Mouse (Mus musculus) neural tube, embryonic 10.5 days (tissue): ENCODE data around the gene C1qtnf9.
A peak's percentile ranks its signal among the peaks of the same experiment; 100 is the strongest.

Experiments used
- DNase-seq: peaks from one replicate; pipeline ENCODE4 v3.0.0-alpha.2; 2017; ENCODE audit warnings: low spot score; ENCODE audit errors: extremely low spot score

Gene C1qtnf9

DNA sequence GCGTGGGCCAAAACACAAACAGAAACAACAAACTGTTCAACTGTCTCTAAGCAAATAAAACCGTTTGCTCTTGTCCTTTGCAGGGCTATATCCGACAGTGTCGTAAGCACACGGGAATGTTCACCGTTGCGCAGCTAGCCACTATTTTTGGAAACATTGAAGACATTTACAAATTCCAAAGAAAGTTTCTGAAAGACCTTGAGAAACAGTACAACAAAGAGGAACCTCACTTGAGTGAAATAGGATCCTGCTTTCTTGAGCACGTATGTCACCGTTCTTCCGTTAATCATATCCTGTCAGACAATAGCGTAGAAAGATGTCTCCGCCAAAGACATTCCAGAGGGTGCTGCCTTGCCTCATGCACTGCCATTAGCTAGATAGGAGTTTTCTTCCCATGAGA, 18.1 kb upstream of the C1qtnf9 start:
- no peak for DNase-seq

DNA sequence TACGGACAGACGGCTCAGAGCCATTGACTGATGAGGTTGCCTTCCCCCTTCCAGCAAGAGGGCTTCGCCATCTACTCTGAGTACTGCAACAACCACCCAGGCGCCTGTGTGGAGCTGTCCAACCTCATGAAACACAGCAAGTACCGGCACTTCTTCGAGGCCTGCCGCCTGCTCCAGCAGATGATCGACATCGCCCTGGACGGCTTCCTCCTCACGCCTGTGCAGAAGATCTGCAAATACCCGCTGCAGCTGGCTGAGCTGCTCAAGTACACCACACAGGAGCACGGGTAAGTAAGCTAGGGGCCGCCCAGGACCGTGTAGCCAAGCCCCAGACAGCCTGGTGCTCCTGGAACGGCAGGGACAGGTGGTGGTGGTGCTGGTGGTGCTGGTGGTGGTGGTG, 16.4 kb upstream of the C1qtnf9 start:
- DNase-seq = no peak

DNA sequence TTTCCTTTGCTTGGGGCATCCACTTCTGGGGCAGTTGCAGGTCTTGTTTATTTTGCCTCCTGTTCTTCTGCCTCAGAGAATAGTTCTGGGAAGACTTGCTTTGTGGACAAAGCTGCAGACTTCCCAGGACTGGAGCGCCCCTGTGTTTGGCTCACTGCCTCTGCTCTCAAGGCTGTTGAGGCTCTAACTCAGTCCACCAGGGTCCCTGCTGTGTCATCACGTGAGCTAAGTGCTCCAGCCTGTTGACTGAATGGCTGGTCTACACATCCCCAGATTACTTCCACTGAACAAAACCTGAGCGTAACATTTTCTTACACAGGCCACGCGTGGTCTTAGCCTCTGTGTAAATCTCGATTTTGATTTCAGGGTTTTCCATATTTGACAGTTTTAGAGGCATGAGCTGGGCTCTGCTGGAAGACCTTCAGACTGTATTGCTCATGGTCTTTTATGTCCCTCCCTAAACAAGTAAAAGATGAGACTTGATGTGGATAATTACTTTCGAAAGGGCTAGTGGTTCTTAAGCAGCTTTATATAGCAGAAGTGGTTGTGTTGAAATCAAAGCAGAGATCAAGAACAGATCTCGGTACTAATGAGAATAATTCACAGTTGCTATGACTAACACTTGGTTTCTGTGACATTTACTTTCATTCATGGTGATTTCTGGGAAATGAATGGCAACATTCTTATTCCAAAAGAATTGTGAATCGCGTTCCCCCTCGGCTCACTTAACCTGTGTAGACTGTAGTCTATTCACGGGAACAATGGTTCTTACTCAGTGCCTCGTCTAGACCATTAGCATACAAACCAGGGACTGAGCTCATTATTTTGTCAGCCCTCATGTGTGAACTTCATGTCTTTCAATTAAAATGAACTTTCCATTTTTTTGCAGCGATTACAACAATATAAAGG, 14.8 kb upstream of the C1qtnf9 start:
- no peak for DNase-seq

DNA sequence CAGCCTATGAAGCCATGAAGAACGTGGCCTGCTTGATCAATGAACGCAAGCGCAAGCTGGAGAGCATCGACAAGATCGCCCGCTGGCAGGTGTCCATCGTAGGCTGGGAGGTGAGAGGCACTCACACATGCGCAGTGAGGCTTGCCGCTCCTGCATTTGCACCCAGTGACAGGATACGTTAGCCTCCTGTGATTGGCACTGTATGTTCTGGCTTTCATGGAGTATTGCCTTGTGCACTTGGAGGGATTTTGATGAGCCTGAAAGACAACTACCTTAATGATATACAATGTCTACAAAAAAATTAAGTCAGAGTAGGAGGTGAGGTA, 14.2 kb upstream of the C1qtnf9 start:
- DNase-seq = no peak

DNA sequence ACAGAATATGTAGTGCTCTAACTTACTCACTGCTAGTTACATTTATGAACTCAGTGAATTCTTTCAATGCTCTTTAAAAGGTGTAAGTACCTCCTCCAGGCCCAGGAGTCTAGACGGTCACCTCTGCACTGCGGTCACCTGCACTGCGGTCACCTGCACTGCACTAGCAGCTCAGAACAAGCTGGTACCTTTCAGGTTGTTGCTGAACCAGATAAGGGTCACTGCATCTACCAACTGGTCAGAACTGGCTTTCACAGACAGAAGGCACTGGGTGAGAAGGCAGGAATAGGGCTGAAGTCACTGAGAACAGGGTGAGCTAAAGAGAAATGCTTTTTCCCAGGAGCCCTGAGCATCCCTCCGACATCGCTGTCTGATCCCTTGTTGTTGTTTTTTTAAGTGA, 13.3 kb upstream of the C1qtnf9 start:
- no peak for DNase-seq

DNA sequence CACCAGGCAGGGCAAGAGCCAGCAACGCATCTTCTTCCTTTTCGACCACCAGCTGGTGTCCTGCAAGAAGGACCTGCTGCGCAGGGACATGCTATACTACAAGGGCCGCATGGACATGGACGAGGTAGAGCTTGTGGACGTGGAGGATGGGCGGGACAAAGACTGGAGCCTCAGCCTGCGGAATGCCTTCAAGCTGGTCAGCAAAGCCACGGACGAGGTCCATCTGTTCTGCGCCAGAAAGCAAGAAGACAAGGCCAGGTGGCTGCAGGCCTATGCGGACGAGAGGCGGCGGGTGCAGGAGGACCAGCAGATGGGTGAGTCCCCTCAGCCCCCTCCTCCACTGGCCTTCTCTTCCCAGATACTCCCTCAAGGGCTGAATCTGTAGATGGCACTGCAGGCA, 11.7 kb upstream of the C1qtnf9 start:
- DNase-seq = no peak

DNA sequence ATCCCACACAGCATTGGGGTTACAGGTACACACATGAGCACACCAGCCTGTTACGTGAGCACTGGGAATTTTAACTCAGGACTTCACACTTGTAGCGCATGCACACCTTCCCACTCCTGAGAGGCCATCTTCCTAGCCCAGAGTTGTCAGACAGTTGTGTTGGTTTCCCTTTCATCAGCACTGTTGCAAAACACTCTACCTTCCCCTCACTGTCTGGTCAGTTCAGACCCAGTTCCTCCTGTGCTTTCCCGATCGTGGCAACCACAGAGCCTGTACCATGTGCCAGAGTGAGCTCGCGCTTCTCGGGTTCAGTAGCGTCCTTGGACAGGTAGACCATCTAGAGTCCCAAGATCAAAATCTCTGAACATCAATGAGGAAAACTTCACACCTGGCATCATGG, 10.7 kb upstream of the C1qtnf9 start:
- no peak for DNase-seq

DNA sequence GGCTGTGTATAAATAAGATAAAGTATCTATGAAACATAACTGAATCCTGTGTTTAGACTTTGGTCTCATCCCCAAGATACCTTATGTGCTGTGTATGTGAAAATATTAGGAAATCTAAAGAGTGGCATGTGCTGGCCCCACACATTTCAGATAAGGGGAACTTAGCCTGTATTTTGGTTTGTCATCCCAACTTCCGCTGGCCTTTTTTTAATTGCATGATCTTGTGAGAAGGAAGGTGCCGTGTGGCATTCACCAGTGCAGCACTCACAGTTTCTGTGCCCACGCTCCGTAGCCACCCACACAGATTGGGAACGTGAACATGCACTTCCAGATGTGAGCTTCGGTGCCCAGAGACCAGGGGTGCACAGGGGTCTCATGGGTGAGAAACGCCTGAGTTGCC, 10.2 kb upstream of the C1qtnf9 start:
- no peak for DNase-seq

DNA sequence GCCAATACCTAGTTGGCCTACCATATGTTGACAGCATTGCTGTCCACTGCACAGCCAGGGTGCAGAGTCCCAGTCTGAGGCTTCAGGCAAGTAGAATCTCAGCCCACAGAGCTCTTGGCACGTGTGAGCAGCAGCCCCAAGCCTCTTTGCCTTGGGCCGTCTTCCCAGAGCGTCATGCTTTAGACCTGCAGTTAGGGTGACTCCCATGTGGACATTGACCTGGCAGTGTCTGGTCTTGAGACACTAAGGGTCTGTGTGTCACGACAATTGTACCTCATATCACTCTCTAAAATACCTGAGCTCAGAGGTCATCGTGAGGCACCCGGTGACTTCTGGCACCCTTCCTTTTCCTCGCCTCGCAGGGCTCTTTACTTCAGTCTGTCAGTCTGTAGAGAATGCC, 8.8 kb upstream of the C1qtnf9 start:
- no peak for DNase-seq

DNA sequence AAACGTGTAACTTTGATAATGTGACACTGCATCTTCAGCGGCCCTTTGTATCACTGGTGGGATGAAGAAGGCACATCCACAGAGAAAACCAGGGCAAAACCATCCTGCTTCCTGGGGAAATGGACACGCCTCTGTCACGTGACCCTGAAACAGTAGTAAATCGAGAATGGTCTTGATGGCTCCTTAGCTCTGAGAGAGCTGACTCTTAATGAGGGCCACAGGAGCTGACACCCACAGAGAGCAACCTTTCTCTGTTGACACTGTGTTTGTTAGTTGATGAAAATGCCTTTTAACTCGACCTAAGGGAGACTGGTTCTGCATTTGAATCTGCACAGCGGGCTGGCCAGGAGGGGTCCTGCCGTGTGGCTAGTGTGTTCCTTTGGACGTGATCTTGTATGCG, 6.1 kb upstream of the C1qtnf9 start:
- no peak for DNase-seq

DNA sequence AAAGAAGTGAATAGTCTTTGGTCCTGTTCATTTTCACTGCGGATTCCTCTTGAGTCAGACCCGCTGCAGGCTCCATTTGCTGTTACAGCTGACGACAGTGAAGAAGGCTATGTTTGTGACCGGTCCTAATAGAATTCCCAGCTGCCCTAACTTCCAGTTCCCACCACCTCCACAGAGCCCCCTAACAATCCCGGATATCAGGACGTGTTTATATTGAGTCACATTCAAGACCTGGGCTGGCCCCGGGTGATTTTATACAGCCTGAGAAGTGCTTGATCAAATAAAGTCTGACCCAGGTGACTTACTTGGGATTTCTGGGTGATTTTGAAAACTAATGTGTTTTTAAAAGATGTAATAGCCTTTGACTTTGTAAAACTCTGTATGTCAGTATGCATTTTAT, 5.2 kb upstream of the C1qtnf9 start:
- no peak for DNase-seq

DNA sequence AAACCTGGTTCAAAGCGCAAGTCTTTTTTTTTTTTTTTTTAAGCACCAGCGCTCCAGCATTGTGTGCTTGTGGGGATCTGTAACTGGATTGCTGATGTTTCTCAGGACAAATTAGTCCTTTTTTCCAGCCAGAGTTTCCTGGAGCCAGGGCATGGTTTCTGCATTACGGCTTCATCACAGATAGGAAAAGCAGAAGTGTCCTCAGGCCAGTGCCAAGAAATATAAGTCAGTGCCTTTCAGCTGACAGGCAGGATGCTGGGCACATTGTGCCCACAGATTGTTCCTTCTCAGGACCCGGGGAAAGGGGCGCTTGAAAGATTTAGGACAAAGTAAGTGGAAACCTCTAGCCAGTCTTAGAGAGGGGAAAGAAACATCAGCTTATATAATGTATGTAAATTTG, 4.2 kb upstream of the C1qtnf9 start:
- DNase-seq = no peak

DNA sequence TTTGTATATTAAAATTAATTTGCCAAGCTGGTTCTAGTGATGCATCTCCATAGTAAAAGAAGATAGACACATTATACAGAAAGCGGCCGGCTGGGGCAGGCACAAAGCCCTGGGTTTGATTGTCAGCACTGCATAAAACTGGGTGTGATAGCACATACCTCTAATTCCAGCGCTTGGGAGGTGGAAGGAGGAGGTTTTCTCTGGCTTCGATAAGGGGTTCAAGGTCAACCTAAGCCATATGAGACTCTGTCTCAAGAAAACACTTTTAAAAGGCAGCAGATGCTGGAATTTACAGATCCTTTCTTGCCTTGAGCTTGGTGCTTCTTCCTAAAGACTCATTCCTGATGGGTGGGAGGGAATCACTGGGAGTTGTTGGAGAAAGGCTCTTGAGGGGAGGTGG, 3.4 kb upstream of the C1qtnf9 start:
- no peak for DNase-seq

DNA sequence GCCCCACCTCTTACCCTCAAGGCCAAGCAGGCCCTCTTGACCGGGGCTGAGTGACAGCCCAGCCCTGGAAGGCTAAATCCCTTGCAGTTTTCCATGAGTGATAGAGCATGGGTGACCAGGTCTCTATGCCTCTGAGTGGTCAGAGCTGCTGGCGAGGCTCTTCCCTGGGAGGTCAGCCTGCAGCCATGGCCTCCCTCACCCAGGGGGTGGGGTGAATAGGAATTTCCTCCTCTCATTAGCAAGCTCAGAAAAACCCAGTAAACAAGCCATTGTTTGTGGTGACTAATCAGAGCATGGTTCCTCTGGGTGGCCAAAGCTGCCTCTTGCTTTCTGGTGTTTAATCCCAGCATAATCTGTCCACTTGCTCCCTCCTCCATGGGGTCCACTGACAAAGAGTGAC, 2.9 kb upstream of the C1qtnf9 start:
- no peak for DNase-seq

DNA sequence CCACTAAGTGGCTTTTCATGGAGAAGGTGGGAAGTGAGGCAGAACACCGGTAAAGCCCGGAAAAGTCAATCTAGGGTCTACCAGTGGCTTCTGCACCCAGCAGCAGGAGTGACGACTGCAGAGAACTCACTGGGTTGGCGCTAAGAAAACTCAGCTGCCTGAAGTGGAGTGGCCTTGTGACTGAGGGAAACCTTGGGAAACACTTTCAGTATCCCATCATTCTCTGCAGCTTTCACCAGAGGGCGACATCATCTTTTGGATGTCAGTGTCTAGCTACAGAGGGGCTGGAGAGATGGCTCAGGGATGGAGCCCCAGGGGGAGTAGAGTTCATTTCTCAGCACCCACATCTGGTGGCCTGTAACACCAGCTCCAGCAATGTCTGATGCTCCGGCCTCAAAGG, 1.4 kb downstream of the C1qtnf9 start:
- DNase-seq = no peak

DNA sequence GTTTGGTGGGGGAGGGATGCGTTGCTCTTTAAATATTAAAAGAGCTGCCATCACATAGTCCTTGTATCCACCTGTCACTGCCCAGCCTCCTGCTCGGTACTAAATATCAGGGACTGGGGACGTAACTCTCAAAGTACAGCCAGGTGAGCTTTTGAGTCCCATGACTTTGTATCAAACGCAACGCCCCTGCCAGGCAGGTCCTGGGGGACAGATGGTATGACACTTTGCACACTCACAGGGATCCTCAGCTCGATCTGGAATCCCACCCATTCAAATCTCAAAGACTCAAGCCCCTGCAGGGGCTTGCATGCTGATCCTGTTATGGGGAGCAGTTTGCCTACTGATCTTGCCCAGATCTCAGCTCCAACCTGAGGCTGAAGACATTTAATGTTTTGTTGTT, 2.7 kb downstream of the C1qtnf9 start:
- DNase-seq = no peak

DNA sequence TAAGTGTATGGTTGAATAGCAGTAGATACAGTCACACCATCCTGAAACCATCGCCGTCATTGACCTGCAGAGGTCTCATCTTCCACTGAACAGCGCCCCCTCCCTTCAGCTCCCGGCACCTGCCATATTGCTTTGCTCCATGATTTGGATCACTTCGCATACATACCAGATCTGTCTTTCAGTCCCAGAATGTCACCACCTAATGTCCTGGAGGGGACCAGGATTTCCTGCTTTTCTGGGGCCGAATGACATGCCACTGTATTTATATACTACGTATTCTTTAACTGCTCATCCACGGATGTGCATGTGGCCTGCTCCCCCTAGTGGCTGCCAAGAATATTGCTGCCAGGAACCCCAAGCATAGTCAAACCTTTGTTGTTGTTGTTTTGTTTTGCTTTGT, 3.1 kb downstream of the C1qtnf9 start:
- peak; percentile 80 for DNase-seq

DNA sequence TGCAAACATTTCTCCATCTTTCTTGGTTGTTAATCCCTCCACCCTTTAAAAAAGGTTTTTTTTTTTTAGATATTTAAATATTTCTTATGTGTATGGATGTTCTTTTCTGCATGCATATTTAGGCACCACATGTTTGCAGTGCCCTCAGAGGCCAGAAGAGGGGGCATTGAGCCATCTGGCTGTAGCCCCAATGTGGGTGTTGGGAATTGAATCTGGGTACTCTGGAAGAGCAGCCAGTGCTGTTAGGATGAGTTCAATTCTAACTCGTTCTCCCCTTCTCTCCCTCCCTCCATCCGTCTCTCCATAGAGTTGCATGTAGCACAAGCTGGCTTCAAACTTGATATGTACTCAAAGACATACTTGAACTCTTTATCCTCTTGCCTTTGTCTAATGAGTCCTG, 5.5 kb downstream of the C1qtnf9 start:
- DNase-seq = no peak

DNA sequence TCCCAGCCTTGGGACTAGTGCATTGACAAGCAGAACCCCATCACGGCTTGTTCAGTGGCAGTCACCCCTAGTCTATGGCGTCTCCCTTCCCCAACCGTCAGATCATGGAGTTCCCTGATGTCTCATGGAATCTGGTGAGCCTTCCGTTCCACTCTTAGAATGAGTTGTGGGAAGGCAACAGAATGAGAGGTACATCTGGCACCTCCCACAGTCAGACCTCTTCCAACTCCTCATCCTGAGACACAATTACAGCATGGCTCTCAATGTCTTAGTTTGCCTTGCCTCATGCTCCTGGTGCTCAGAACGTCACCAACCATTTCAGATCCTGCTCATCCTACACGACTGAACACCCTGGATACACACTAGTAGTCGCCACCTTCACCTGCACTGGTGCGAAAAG, 8.6 kb downstream of the C1qtnf9 start:
- DNase-seq = no peak

DNA sequence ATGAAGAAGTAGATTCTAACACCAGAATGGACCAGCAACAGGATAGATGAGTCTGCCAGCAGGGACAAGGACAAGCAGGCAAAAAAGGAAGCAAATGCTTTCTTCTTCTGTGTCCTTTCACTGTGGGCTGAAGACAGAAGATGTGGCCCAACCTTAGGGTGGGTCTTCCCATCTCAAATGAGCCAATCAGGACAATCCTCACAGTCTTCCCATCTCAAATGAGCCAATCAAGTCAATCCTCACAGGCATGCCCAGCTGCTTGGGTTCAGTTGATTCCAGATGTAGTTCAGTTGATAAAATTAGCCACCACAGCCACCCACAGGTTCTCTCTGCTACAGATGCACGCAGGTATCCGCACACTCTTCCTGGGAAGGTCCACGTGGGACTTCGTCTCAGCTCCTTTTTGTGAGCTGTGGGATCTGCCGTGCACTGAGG, 9.6 kb downstream of the C1qtnf9 start:
- DNase-seq = no peak

DNA sequence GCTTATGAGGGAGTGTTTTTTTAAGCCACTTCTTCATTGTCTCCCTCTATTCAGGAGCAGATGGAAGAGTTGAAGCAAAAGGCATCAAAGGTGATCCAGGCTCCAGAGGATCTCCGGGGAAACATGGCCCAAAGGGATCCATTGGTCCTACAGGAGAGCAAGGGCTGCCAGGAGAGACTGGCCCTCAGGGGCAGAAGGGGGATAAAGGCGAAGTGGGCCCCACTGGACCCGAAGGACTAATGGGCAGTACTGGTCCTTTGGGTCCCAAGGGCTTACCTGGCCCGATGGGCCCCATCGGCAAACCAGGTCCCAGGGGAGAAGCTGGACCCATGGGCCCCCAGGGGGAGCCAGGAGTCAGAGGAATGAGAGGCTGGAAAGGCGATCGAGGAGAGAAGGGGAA, 11.3 kb downstream of the C1qtnf9 start:
- no peak for DNase-seq

DNA sequence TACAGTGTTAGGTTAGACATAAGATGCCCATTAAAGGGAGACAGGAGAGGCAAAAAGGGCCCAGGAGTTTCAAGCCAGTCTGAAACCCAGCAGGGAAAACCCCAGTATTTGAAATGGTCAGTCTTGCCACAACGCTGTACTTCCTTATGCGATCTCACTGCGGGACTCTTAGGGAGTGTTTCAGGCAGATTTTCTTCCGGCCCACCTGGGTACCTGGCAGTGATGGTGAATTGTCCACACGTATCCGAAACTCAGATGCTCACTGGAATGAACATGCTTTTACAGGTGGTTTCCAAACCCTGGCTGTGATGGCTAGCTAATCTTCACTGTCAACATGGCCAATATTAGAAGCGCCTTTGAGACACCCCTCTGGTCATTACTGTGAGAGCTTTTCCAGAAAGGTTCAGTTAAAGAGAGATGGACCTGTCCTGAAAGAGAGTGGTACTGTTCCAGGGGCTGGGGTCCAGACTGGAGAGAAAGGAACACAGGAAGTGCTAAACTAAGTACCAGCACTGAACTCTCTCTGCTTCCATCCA, 14.3 kb downstream of the C1qtnf9 start:
- no peak for DNase-seq

DNA sequence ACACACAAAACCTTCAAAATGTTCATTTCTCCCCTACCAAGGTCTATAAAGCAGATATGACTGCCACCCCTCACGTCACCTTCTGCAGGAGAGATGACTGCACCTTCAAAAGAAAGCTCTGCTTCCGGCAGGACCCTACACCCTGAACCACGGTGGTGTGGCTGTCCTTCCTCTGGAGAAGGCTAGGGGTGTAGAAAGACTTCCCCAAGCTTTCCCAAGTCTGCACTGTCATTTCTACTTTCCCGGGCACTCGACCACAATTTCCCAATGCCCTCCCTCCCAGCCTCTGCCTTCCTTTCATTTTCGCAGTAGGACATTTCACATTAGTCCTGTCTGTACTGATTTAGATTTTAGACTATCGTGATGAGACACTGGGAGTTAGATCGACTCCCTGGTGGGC, 15.3 kb downstream of the C1qtnf9 start:
- DNase-seq = no peak
